Mouse (Mus musculus): ENCODE results near the gene Acadl. TPM values are rescaled to one million over a fixed set of nuclear protein-coding genes. Genes with fewer than 3 reads are reported as not detected.

The Acadl gene
- total RNA-seq, 2 experiments from 2014 or later = 59.4 to 88.9 TPM

GRCm38 (mm10) chr1:66841510-66841909 lies 21.6 kb downstream of the Acadl start:
- no peak for ATAC-seq (replicated peaks; ENCODE audit: low FRiP score, poor library complexity, severe bottlenecking)

- no peak for ATAC-seq (replicated peaks; ENCODE audit: low FRiP score, poor library complexity, severe bottlenecking)
Measured at GRCm38 (mm10) chr1:66839755-66840438, 23.2 kb downstream of the Acadl start.

- no peak for ATAC-seq (replicated peaks; ENCODE audit: low FRiP score, poor library complexity, severe bottlenecking)
Measured at GRCm38 (mm10) chr1:66839135-66839534, 23.9 kb downstream of the Acadl start.

- ATAC-seq (replicated peaks; ENCODE audit: low FRiP score, poor library complexity, severe bottlenecking) = peak; percentile 87
Measured at GRCm38 (mm10) chr1:66838184-66839042, 24.7 kb downstream of the Acadl start.

GRCm38 (mm10) chr1:66837207-66837606 lies 25.9 kb downstream of the Acadl start:
- no peak for ATAC-seq (replicated peaks; ENCODE audit: low FRiP score, poor library complexity, severe bottlenecking)

GRCm38 (mm10) chr1:66832636-66833165 lies 30.4 kb downstream of the Acadl start:
- ATAC-seq (replicated peaks; ENCODE audit: low FRiP score, poor library complexity, severe bottlenecking) = no peak

- no peak for ATAC-seq (replicated peaks; ENCODE audit: low FRiP score, poor library complexity, severe bottlenecking)
Measured at GRCm38 (mm10) chr1:66831824-66832600, 31.1 kb downstream of the Acadl start.

GRCm38 (mm10) chr1:66829400-66830080 lies 33.5 kb downstream of the Acadl start:
- no peak for ATAC-seq (replicated peaks; ENCODE audit: low FRiP score, poor library complexity, severe bottlenecking)

- ATAC-seq (replicated peaks; ENCODE audit: low FRiP score, poor library complexity, severe bottlenecking) = no peak
Measured at GRCm38 (mm10) chr1:66821966-66822365, 41.1 kb downstream of the Acadl start.

GRCm38 (mm10) chr1:66820241-66820640 lies 42.8 kb downstream of the Acadl start:
- no peak for ATAC-seq (replicated peaks; ENCODE audit: low FRiP score, poor library complexity, severe bottlenecking)

- ATAC-seq (replicated peaks; ENCODE audit: low FRiP score, poor library complexity, severe bottlenecking) = peak; percentile 18
Measured at GRCm38 (mm10) chr1:66817865-66818315, 45.2 kb downstream of the Acadl start.

- ATAC-seq (replicated peaks; ENCODE audit: low FRiP score, poor library complexity, severe bottlenecking) = peak; percentile 85
Measured at GRCm38 (mm10) chr1:66817453-66817839, 45.6 kb downstream of the Acadl start, which contains the start of gene Kansl1l. TSS of gene Kansl1l (minus strand) at chr1:66817562.

- peak; percentile 46 for ATAC-seq (replicated peaks; ENCODE audit: low FRiP score, poor library complexity, severe bottlenecking)
Measured at GRCm38 (mm10) chr1:66816837-66817452, 46.1 kb downstream of the Acadl start.

- peak; percentile 18 for ATAC-seq (replicated peaks; ENCODE audit: low FRiP score, poor library complexity, severe bottlenecking)
Measured at GRCm38 (mm10) chr1:66815941-66816777, 46.9 kb downstream of the Acadl start.

- no peak for ATAC-seq (replicated peaks; ENCODE audit: low FRiP score, poor library complexity, severe bottlenecking)
Measured at GRCm38 (mm10) chr1:66814756-66815155, 48.3 kb downstream of the Acadl start.

GRCm38 (mm10) chr1:66813191-66813590 lies 49.9 kb downstream of the Acadl start:
- no peak for ATAC-seq (replicated peaks; ENCODE audit: low FRiP score, poor library complexity, severe bottlenecking)

GRCm38 (mm10) chr1:66806821-66807220 lies 56.3 kb downstream of the Acadl start:
- no peak for ATAC-seq (replicated peaks; ENCODE audit: low FRiP score, poor library complexity, severe bottlenecking)

GRCm38 (mm10) chr1:66805408-66805807 lies 57.7 kb downstream of the Acadl start:
- ATAC-seq (replicated peaks; ENCODE audit: low FRiP score, poor library complexity, severe bottlenecking) = no peak

Data from erythroid progenitor cell, adult 5-6 weeks (primary cell).